Mouse (Mus musculus) limb, embryonic 14.5 days (tissue): ENCODE measurements around the gene Fam178b. TPM values are rescaled to one million over a fixed set of nuclear protein-coding genes. Genes with fewer than 3 reads are reported as not detected.
A peak's percentile ranks its signal among the peaks of the same experiment; 100 is the strongest.

Experiments
- ATAC-seq: fragments of 200-750 bp; cut with Nextera tagmentation; 2 replicates; pipeline ENCODE4 v1.8.0; 2017; ENCODE audit warnings: low read depth, moderate number of reproducible peaks, moderate TSS enrichment; ENCODE audit not compliant: low FRiP score
- DNase-seq: peaks from one replicate; pipeline ENCODE4 v3.0.0-alpha.2; 2015; ENCODE audit warnings: low spot score
- H3K27ac ChIP-seq: fragments of 300-500 bp; sonication (generic); replicated peaks from 2 replicates; pipeline ENCODE4 v1.5.1; 2014; ENCODE audit warnings: low read depth, mild to moderate bottlenecking, low read length, moderate library complexity, mixed read lengths
- H3K27me3 ChIP-seq: fragments of 300-500 bp; sonication (generic); 2 replicates; pipeline ENCODE4 v1.6.1; 2014; ENCODE audit warnings: low read length, mixed read lengths; ENCODE audit not compliant: control insufficient read depth, insufficient read depth
- H3K36me3 ChIP-seq: fragments of 300-500 bp; sonication (generic); 2 replicates; pipeline ENCODE4 v1.6.1; 2014; ENCODE audit warnings: mild to moderate bottlenecking, low read length, moderate library complexity, mixed read lengths; ENCODE audit not compliant: control insufficient read depth, insufficient read depth
- H3K4me1 ChIP-seq: fragments of 300-500 bp; sonication (generic); 2 replicates; pipeline ENCODE4 v1.6.1; 2014; ENCODE audit warnings: antibody characterized with exemption, low read length, mixed read lengths; ENCODE audit not compliant: control insufficient read depth, insufficient read depth
- H3K4me2 ChIP-seq: fragments of 300-500 bp; sonication (generic); replicated peaks from 2 replicates; pipeline ENCODE4 v1.6.1; 2014; ENCODE audit warnings: low read depth, mild to moderate bottlenecking, low read length, moderate library complexity; ENCODE audit not compliant: severe bottlenecking
- H3K4me3 ChIP-seq: fragments of 300-500 bp; sonication (generic); replicated peaks from 2 replicates; pipeline ENCODE4 v1.5.1; 2014; ENCODE audit warnings: low read length
- H3K9ac ChIP-seq: fragments of 300-500 bp; sonication (generic); 2 replicates; pipeline ENCODE4 v1.6.1; 2014; ENCODE audit warnings: mild to moderate bottlenecking, low read depth, low read length, moderate library complexity; ENCODE audit not compliant: severe bottlenecking
- H3K9me3 ChIP-seq: fragments of 300-500 bp; sonication (generic); 2 replicates; pipeline ENCODE4 v1.6.1; 2016; ENCODE audit warnings: low read length; ENCODE audit not compliant: control insufficient read depth
- POLR2A ChIP-seq: fragments of 200-500 bp; IDR thresholded peaks from 2 replicates; pipeline ENCODE4 v1.8.0; 2012; ENCODE audit warnings: inconsistent platforms, mild to moderate bottlenecking, moderate library complexity, borderline replicate concordance; ENCODE audit not compliant: insufficient read depth, insufficient read length; ENCODE audit errors: extremely low read depth
- WGBS: fragments of 180-500 bp; shearing (Covaris S2); extraction: QIAGEN DNeasy Blood & Tissue Kit; methylation state at CpG from one replicate; pipeline ENCODE4 v1.1.7; 2014; 5-methylcytosine and 5-hydroxymethylcytosine counted together
- polyA plus RNA-seq, 2 experiments: library from polyadenylated mRNA; depleted of rRNA in 1 of 2; stranded (reverse) in 1 of 2; unstranded in 1 of 2; fragments of >200 nt; fragmentation: Nextera tagmentation in 1 of 2; extraction: Ambion mirVana in 1 of 2; gene quantifications; 2 replicates each; pipeline versions ENCODE4 v1.2.1 to v1.2.3; 2012 to 2014

Gene Fam178b
- polyA plus RNA-seq, 2 experiments, result 0.67 to 1.5 TPM

DNA sequence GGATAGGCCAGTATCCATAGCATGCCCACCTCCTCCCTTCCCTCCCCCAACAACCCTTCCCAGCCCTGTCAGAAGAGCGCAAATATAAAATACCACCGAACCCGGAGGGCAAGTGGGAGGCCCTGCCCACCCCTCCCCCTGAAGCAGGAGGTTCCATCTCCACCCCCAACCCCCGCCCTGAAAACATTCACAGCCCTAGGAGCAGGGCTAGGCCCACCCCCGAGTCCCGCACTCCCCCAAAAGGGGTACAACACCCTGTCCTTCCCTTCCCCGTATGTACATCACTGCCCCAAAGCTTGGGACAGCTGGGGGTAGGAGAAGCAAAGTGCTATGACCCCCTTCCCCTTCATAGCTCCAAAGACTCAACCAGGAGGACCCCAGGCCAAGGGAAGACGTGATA lies 134.2 kb downstream of the Fam178b start:
- Histone ChIP-seq H3K4me1 (peaks cover 19% of the 10 kb centered on the region), H3K27me3 (no peaks in the 10 kb centered on the region), H3K27ac (no peak overlapping the region), H3K9ac (peak overlapping the region; percentile 16), H3K4me2 (no peak overlapping the region), H3K36me3 (peaks cover 57% of the 10 kb centered on the region), H3K4me3 (no peak overlapping the region), H3K9me3 (no peaks in the 10 kb centered on the region)
- WGBS, result 34% methylated on average over 8 of the region's 8 CpGs
- ATAC-seq (no peak), DNase-seq (no peak)
- TF ChIP-seq POLR2A, result no peak

DNA sequence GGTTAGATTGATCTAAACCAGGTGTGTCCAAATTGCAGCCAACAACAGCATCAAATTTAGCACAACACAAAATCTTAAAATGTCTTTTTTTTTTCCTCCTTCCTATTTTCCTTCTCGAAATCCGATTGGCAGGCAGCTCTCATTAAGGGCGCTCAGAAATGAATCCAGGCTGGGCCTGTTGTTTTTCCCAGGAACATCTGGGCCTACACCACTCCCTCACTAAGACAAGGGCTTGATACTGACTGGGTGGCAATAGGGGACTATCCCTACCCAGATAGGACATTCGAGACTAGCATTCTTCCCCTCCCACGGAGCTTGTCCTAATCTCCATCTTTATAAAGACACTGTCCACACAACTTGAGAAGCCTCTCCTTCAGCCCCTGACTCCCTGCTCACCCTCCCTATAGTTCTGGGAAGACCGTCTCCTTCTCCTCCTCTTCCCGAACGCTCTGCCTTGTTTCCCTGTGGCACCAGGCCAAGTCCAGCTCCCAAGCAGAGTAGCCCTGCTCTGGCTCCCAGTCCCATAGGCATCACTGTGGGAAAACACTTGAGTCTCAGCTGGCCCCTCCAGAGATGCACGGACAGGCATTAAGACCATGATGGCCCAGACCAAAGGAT lies 134.9 kb downstream of the Fam178b start:
- no peak overlapping the region for H3K9ac ChIP-seq
- H3K4me2 ChIP-seq, result no peak overlapping the region
- peaks cover 50% of the 10 kb centered on the region for H3K36me3 ChIP-seq
- peak overlapping the region; percentile 72; the same call in 1 of the 2 replicates for H3K27ac ChIP-seq
- H3K27me3 ChIP-seq, result no peaks in the 10 kb centered on the region
- H3K9me3 ChIP-seq, result no peaks in the 10 kb centered on the region
- H3K4me3 ChIP-seq, result no peak overlapping the region
- WGBS, result 25% methylated on average over 9 of the region's 9 CpGs
- H3K4me1 ChIP-seq, result peaks cover 19% of the 10 kb centered on the region
- TF ChIP-seq POLR2A, result no peak
- DNase-seq (no peak), ATAC-seq (no peak)

- H3K36me3 ChIP-seq, result peaks cover 39% of the 10 kb centered on the region
- 0% methylated on average over 42 of the region's 43 CpGs for WGBS
Measured at GRCm38 (mm10) chr1:36546888-36547471, 136.0 kb downstream of the Fam178b start, which contains the start of gene Ankrd39. Ankrd39 (minus strand) TSS chr1:36547445.

GRCm38 (mm10) chr1:36545845-36546600 lies 137.0 kb downstream of the Fam178b start:
- no peak for ATAC-seq
- Histone ChIP-seq H3K36me3 (peaks cover 39% of the 10 kb centered on the region), H3K27ac (no peak overlapping the region), H3K9ac (peak overlapping the region; percentile 76; the same call in 1 of the 2 replicates), H3K27me3 (no peaks in the 10 kb centered on the region), H3K4me1 (peaks cover 19% of the 10 kb centered on the region), H3K9me3 (no peaks in the 10 kb centered on the region), H3K4me2 (peak overlapping the region; percentile 60), H3K4me3 (peak overlapping the region; percentile 69)
- WGBS, result 69% methylated on average over 19 of the region's 19 CpGs
- DNase-seq, result no peak
- TF ChIP-seq POLR2A, result no peak

More at GRCm38 (mm10) chr1:36546888-36547471, 136.0 kb downstream of the Fam178b start, which contains the start of gene Ankrd39:
- H3K4me2 ChIP-seq, result peak within 1 kb of the TSS; percentile 60
- H3K4me3 ChIP-seq, result peak within 1 kb of the TSS; percentile 69
- H3K27me3 ChIP-seq, result no peaks in the 10 kb centered on the region
- H3K4me1 ChIP-seq, result peaks cover 19% of the 10 kb centered on the region
- H3K27ac ChIP-seq, result peak within 1 kb of the TSS; percentile 72
- H3K9ac ChIP-seq, result peak within 1 kb of the TSS; percentile 76
- DNase-seq, result peak; percentile 97
- no peaks in the 10 kb centered on the region for H3K9me3 ChIP-seq
- TF ChIP-seq POLR2A, result peak; percentile 88; the same call in 1 of the 2 replicates
- ATAC-seq, result peak; percentile 95

DNA sequence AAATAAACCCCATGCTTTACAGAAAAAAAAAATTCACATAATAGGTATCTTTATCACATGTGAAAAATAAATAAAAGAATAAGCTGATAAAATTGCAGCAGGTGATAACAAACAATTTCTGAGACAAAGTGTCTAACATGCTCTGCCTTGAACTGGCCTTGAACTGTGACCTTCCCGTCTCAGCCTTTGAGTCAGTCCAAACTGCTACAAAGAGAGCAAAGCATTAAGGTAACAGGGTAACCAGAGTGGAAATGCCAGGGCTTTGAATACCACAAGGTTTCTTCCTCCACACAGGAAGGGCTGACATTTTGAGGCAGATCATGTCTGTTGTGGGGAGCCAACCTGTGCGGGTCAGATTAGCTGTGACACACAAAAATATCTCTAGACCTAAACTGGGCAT lies 137.6 kb downstream of the Fam178b start:
- Histone ChIP-seq H3K36me3 (peaks cover 39% of the 10 kb centered on the region), H3K4me2 (no peak overlapping the region), H3K9me3 (no peaks in the 10 kb centered on the region), H3K4me3 (no peak overlapping the region), H3K27ac (no peak overlapping the region), H3K4me1 (peaks cover 19% of the 10 kb centered on the region), H3K27me3 (no peaks in the 10 kb centered on the region), H3K9ac (no peak overlapping the region)
- WGBS, result 82% methylated on average over 2 of the region's 2 CpGs
- DNase-seq, result no peak
- no peak for TF ChIP-seq POLR2A
- no peak for ATAC-seq
